Mouse (Mus musculus) small intestine, adult 2 months (tissue): ENCODE data around the gene Spag8.

Source experiments
- CTCF ChIP-seq: fragments of 200-500 bp; IDR thresholded peaks from 2 replicates; pipeline ENCODE4 v1.5.1; 2012; ENCODE audit warnings: low read depth, mild to moderate bottlenecking, control low read depth, inconsistent platforms, low read length, moderate library complexity, mixed read lengths; ENCODE audit not compliant: insufficient replicate concordance, insufficient read length; ENCODE audit errors: extremely low read depth
- POLR2A ChIP-seq: fragments of 200-500 bp; IDR thresholded peaks from 2 replicates; pipeline ENCODE4 v1.6.1; 2012; ENCODE audit warnings: low read depth, mild to moderate bottlenecking, control low read depth, inconsistent platforms, low read length, moderate library complexity

GRCm38 (mm10) chr4:43679416-43680043, 26.1 kb upstream of the Spag8 start:
- TF ChIP-seq POLR2A, result no peak
- TF ChIP-seq CTCF, result no peak
